Mouse (Mus musculus): ENCODE results near the gene Spc24. TPM values are rescaled to one million over a fixed set of nuclear protein-coding genes. Genes with fewer than 3 reads are reported as not detected.

Spc24 gene
- polyA plus RNA-seq, 3 experiments from 2014 or later, result 5.5 to 54.9 (median 8.6) TPM

DNA sequence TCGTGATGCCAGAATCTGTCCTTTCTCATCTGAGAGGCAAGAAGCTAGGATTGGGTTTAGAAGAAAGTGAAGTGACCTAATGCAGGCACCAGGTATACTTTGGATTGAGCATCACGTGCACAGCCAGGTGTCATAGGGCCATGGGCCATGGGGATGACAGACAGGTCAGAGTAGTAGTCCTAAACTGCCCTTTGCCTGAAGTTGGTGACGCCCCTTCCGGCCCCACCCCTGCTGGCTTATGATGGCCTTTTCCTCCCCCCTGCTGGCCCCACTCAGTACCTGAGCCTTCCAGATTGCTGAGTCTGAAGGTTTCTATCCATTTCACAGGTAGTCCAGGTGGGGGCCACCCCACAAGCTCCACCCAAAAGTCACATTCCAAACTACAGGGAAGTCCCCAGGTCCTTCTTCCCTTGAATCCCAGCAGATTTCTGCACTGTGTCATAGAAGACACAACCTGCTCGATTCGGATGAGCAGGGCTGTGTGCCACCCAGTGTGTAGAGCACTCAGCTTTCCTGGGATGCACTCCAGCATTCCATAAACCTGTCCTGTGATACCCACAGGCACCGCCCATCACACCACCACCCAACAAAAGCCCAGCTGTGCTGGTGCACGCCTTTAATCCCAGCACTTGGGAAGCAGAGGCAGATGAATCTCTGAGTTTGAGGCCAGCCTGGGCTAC is 53.4 kb downstream of the Spc24 start:
- ATAC-seq, result no peak

DNA sequence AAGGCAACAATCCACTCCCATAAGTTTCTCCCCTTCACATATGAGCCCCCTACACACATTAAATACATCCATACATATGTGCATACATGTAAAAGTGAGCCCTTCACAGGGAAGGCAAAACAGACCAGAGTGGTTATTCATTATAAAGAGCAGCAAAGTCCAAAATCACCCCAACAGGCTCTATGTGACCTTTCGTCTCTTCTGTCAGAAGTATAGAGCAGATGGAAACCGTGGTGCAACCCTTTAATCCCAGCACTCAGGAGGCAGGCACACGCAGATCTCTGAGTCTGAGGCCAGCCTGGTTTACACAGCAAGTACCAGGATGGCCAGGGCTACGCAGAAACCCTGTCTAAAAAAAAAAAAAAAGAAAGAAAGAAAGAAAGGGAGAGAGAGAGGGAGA is 54.0 kb downstream of the Spc24 start:
- ATAC-seq, result no peak

Other genes with a start within 250 kb of the Spc24 start
- 10 to 100 TPM; 49.9 to 71.1 (median 57.8) TPM for gene AB124611, start 234.1 kb downstream of the Spc24 start, polyA plus RNA-seq (2017; shearing (Covaris generic))
- 10 to 100 TPM in 1 of 3 experiments, 1 to 10 TPM in 2; 5.3 to 11.0 (median 7.0) TPM for gene Carm1, start 213.4 kb downstream of the Spc24 start, polyA plus RNA-seq (2017; shearing (Covaris generic))
- gene Timm29, start 167.6 kb downstream of the Spc24 start, polyA plus RNA-seq (2017; shearing (Covaris generic)), result 1 to 10 TPM; 3.0 to 5.6 (median 3.4) TPM
- 10 to 100 TPM; 12.4 to 26.5 (median 18.1) TPM for gene Yipf2, start 167.5 kb downstream of the Spc24 start, polyA plus RNA-seq (2017; shearing (Covaris generic))
- gene Smarca4, start 144.1 kb downstream of the Spc24 start, polyA plus RNA-seq (2017; shearing (Covaris generic)), result 10 to 100 TPM; 24.2 to 32.7 (median 26.9) TPM
- gene Ldlr, start 36.8 kb downstream of the Spc24 start, polyA plus RNA-seq (2017; shearing (Covaris generic)), result 10 to 100 TPM in 2 of 3 experiments, 1 to 10 TPM in 1; 9.2 to 21.2 (median 14.6) TPM
- gene Kank2, start 38.4 kb upstream of the Spc24 start, polyA plus RNA-seq (2017; shearing (Covaris generic)), result not detected
- not detected for gene Angptl8, start 75.2 kb upstream of the Spc24 start, polyA plus RNA-seq (2017; shearing (Covaris generic))
- 1 to 10 TPM; 1.7 to 2.1 (median 1.9) TPM for gene Dock6, start 92.3 kb upstream of the Spc24 start, polyA plus RNA-seq (2017; shearing (Covaris generic))
- 1 to 10 TPM; 7.4 to 9.6 (median 8.9) TPM for gene Rab3d, start 157.9 kb upstream of the Spc24 start, polyA plus RNA-seq (2017; shearing (Covaris generic))
- not detected for gene Ccdc159, start 167.2 kb upstream of the Spc24 start, polyA plus RNA-seq (2017; shearing (Covaris generic))
- 10 to 100 TPM in 1 of 3 experiments, 1 to 10 TPM in 2; 8.8 to 11.1 (median 9.7) TPM for gene Tmem205, start 167.3 kb upstream of the Spc24 start, polyA plus RNA-seq (2017; shearing (Covaris generic))
- 1 to 10 TPM in 1 of 3 experiments, under 1 TPM in 2; 0.26 to 1.2 (median 0.45) TPM for gene Plppr2, start 176.7 kb upstream of the Spc24 start, polyA plus RNA-seq (2017; shearing (Covaris generic))
- 1 to 10 TPM; 3.6 to 6.2 (median 4.9) TPM for gene Swsap1, start 195.5 kb upstream of the Spc24 start, polyA plus RNA-seq (2017; shearing (Covaris generic))
- gene Epor, start 203.2 kb upstream of the Spc24 start, polyA plus RNA-seq (2017; shearing (Covaris generic)), result under 1 TPM in 2 of 3 experiments, not detected in 1; 0.31 to 0.38 TPM
- gene Rgl3, start 229.1 kb upstream of the Spc24 start, polyA plus RNA-seq (2017; shearing (Covaris generic)), result not detected
- not detected for gene Ccdc151, start 242.3 kb upstream of the Spc24 start, polyA plus RNA-seq (2017; shearing (Covaris generic))
- gene Prkcsh, start 242.5 kb upstream of the Spc24 start, polyA plus RNA-seq (2017; shearing (Covaris generic)), result 10 to 100 TPM; 30.8 to 47.7 (median 36.1) TPM

Measured in inflammation-experienced regulatory T-cells, adult 6 months (primary cell).